Mouse (Mus musculus): Measurements from ENCODE around the gene Nudt16. TPM values are rescaled to one million over a fixed set of nuclear protein-coding genes. Genes with fewer than 3 reads are reported as not detected.

Nudt16 gene
- polyA plus RNA-seq, 1 experiment from 2014 or later: 9.5 TPM

DNA sequence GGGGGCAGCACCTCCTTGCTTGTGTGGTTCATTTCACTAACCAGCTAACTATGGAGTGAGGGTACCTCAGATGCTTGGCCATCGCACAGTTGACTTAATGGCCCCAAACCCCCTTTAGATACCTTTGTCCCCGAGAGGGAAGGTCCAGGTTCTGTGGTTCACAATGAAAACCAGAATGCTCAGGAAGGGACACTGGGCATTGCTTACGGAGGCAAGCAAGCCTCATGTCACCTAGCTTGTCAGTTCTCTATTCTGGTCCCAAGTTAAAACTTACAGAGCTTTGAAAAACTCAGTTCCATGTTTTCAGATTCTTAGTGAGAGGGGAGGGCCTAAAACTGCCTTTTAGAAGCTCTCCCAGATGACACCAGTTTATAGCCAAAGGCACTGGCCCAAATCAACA, 51.4 kb downstream of the Nudt16 start:
- ATAC-seq (ENCODE audit: extremely low read depth, insufficient number of reproducible peaks, low FRiP score, low TSS enrichment): no peak
- WGBS: 80% methylated on average over 3 of the region's 3 CpGs

More for the DNA sequence above, 51.4 kb downstream of the Nudt16 start:
- Histone ChIP-seq H3K9me3 (no peaks in the 10 kb centered on the region), H3K4me2 (no peak overlapping the region), H3K9ac (no peak overlapping the region), H3K27me3 (replicated peaks) (no peaks in the 10 kb centered on the region), H3K27ac (replicated peaks) (no peak overlapping the region), H3K4me1 (no peaks in the 10 kb centered on the region), H3K4me3 (no peak overlapping the region), H3K36me3 (peaks cover 39% of the 10 kb centered on the region)

Other genes with a start within 250 kb of the Nudt16 start
- 109 TPM in 2 replicates for gene Mrpl3, start 78.6 kb downstream of the Nudt16 start, polyA plus RNA-seq (2015; fragmentation: Nextera tagmentation; extraction: Ambion mirVana)
- gene 1700080E11Rik, start 13.3 kb upstream of the Nudt16 start, polyA plus RNA-seq (2015; fragmentation: Nextera tagmentation; extraction: Ambion mirVana): not detected in 2 replicates

All from heart, embryonic 13.5 days (tissue).